Mouse (Mus musculus): ENCODE data around the gene Cpsf6. TPM values are rescaled to one million over a fixed set of nuclear protein-coding genes. Genes with fewer than 3 reads are reported as not detected.
"Not testable (repeated sequence)": the region's sequence is repeated elsewhere in the genome, so short reads cannot be mapped to it uniquely, and the experiment has no call there.

Cpsf6 gene
- polyA plus RNA-seq, 1 experiment from 2014 or later: 41.5 TPM

- no peaks in the 10 kb centered on the region for H3K79me2 ChIP-seq (ENCODE audit: inconsistent target)
- no peak overlapping the region for H3K4me3 ChIP-seq (ENCODE audit: inconsistent target)
- H3K27ac ChIP-seq: no peak overlapping the region
- H3K36me3 ChIP-seq (ENCODE audit: inconsistent target): no peaks in the 10 kb centered on the region
- 70% methylated on average over 17 of the region's 18 CpGs for WGBS (ENCODE audit: missing documents)
These were observed 18.4 kb upstream of the Cpsf6 start for GRCm38 (mm10) chr10:117398044-117398780.

GRCm38 (mm10) chr10:117397106-117397625, 17.4 kb upstream of the Cpsf6 start:
- no peaks in the 10 kb centered on the region for H3K79me2 ChIP-seq (ENCODE audit: inconsistent target)
- no peak overlapping the region for H3K4me3 ChIP-seq (ENCODE audit: inconsistent target)
- H3K36me3 ChIP-seq (ENCODE audit: inconsistent target): no peaks in the 10 kb centered on the region
- 32% methylated on average over 6 of the region's 10 CpGs for WGBS (ENCODE audit: missing documents)
- no peak overlapping the region for H3K27ac ChIP-seq

- H3K27ac ChIP-seq: no peak overlapping the region
- WGBS (ENCODE audit: missing documents): 61% methylated on average over 10 of the region's 18 CpGs
- no peaks in the 10 kb centered on the region for H3K36me3 ChIP-seq (ENCODE audit: inconsistent target)
- no peaks in the 10 kb centered on the region for H3K79me2 ChIP-seq (ENCODE audit: inconsistent target)
- H3K4me3 ChIP-seq (ENCODE audit: inconsistent target): no peak overlapping the region
These were observed 16.7 kb upstream of the Cpsf6 start for GRCm38 (mm10) chr10:117396386-117397048.

GRCm38 (mm10) chr10:117395801-117396200, 16.0 kb upstream of the Cpsf6 start:
- no peaks in the 10 kb centered on the region for H3K36me3 ChIP-seq (ENCODE audit: inconsistent target)
- no peak overlapping the region for H3K4me3 ChIP-seq (ENCODE audit: inconsistent target)
- H3K79me2 ChIP-seq (ENCODE audit: inconsistent target): no peaks in the 10 kb centered on the region
- WGBS (ENCODE audit: missing documents): 90% methylated on average over 1 of the region's 2 CpGs
- H3K27ac ChIP-seq: no peak overlapping the region

GRCm38 (mm10) chr10:117394738-117395550, 15.1 kb upstream of the Cpsf6 start:
- Histone ChIP-seq H3K27ac (no peak overlapping the region), H3K36me3 (ENCODE audit: inconsistent target) (no peaks in the 10 kb centered on the region), H3K79me2 (ENCODE audit: inconsistent target) (no peaks in the 10 kb centered on the region), H3K4me3 (ENCODE audit: inconsistent target) (no peak overlapping the region)
- WGBS (ENCODE audit: missing documents): 90% methylated on average over 3 of the region's 3 CpGs

GRCm38 (mm10) chr10:117393891-117394395, 14.1 kb upstream of the Cpsf6 start:
- 62% methylated on average over 11 of the region's 11 CpGs for WGBS (ENCODE audit: missing documents)
- no peaks in the 10 kb centered on the region for H3K36me3 ChIP-seq (ENCODE audit: inconsistent target)
- peak overlapping the region; percentile 33 for H3K4me3 ChIP-seq (ENCODE audit: inconsistent target)
- no peaks in the 10 kb centered on the region for H3K79me2 ChIP-seq (ENCODE audit: inconsistent target)
- peak overlapping the region; percentile 31; the same call in 1 of the 2 replicates for H3K27ac ChIP-seq

- Histone ChIP-seq H3K36me3 (ENCODE audit: inconsistent target) (no peaks in the 10 kb centered on the region), H3K27ac (peak overlapping the region; percentile 31; the same call in 1 of the 2 replicates), H3K4me3 (ENCODE audit: inconsistent target) (peak overlapping the region; percentile 33), H3K79me2 (ENCODE audit: inconsistent target) (no peaks in the 10 kb centered on the region)
- WGBS (ENCODE audit: missing documents): 2% methylated on average over 24 of the region's 27 CpGs
These were observed 13.5 kb upstream of the Cpsf6 start for GRCm38 (mm10) chr10:117393196-117393890.

GRCm38 (mm10) chr10:117392832-117393195, 13.0 kb upstream of the Cpsf6 start:
- Histone ChIP-seq H3K79me2 (ENCODE audit: inconsistent target) (no peaks in the 10 kb centered on the region), H3K27ac (no peak overlapping the region), H3K36me3 (ENCODE audit: inconsistent target) (no peaks in the 10 kb centered on the region), H3K4me3 (ENCODE audit: inconsistent target) (peak overlapping the region; percentile 33; the same call in 1 of the 2 replicates)
- 7% methylated on average over 6 of the region's 6 CpGs for WGBS (ENCODE audit: missing documents)

GRCm38 (mm10) chr10:117392397-117392796, 12.6 kb upstream of the Cpsf6 start:
- no CpG with 5 or more reads among the region's 1 CpGs for WGBS (ENCODE audit: missing documents)
- not testable (repeated sequence) for H3K27ac ChIP-seq; H3K79me2 ChIP-seq (ENCODE audit: inconsistent target); H3K36me3 ChIP-seq (ENCODE audit: inconsistent target); H3K4me3 ChIP-seq (ENCODE audit: inconsistent target)

- no peaks in the 10 kb centered on the region for H3K79me2 ChIP-seq (ENCODE audit: inconsistent target)
- 100% methylated on average over 2 of the region's 2 CpGs for WGBS (ENCODE audit: missing documents)
- no peak overlapping the region for H3K27ac ChIP-seq
- no peaks in the 10 kb centered on the region for H3K36me3 ChIP-seq (ENCODE audit: inconsistent target)
- no peak overlapping the region for H3K4me3 ChIP-seq (ENCODE audit: inconsistent target)
These were observed 12.0 kb upstream of the Cpsf6 start for GRCm38 (mm10) chr10:117391801-117392200.

- Histone ChIP-seq H3K27ac (no peak overlapping the region), H3K4me3 (ENCODE audit: inconsistent target) (no peak overlapping the region), H3K79me2 (ENCODE audit: inconsistent target) (no peaks in the 10 kb centered on the region), H3K36me3 (ENCODE audit: inconsistent target) (no peaks in the 10 kb centered on the region)
- WGBS (ENCODE audit: missing documents): 88% methylated on average over 5 of the region's 5 CpGs
These were observed 11.2 kb upstream of the Cpsf6 start for GRCm38 (mm10) chr10:117391057-117391456.

GRCm38 (mm10) chr10:117389904-117390875, 10.4 kb upstream of the Cpsf6 start:
- 88% methylated on average over 24 of the region's 31 CpGs for WGBS (ENCODE audit: missing documents)
- Histone ChIP-seq H3K36me3 (ENCODE audit: inconsistent target) (no peaks in the 10 kb centered on the region), H3K79me2 (ENCODE audit: inconsistent target) (no peaks in the 10 kb centered on the region), H3K4me3 (ENCODE audit: inconsistent target) (no peak overlapping the region), H3K27ac (no peak overlapping the region)

GRCm38 (mm10) chr10:117389371-117389740, 9.5 kb upstream of the Cpsf6 start:
- no peak overlapping the region for H3K4me3 ChIP-seq (ENCODE audit: inconsistent target)
- no peak overlapping the region for H3K27ac ChIP-seq
- 100% methylated on average over 1 of the region's 1 CpGs for WGBS (ENCODE audit: missing documents)
- H3K36me3 ChIP-seq (ENCODE audit: inconsistent target): no peaks in the 10 kb centered on the region
- H3K79me2 ChIP-seq (ENCODE audit: inconsistent target): no peaks in the 10 kb centered on the region
